Mouse (Mus musculus) heart, embryonic 11.5 days (tissue): ENCODE results near the gene Nat8f6. TPM values are rescaled to one million over a fixed set of nuclear protein-coding genes. Genes with fewer than 3 reads are reported as not detected.
"Not testable (repeated sequence)": the region's sequence is repeated elsewhere in the genome, so short reads cannot be mapped to it uniquely, and the experiment has no call there.

Experiments used
- ATAC-seq: fragments of 200-750 bp; cut with Nextera tagmentation; replicated peaks from 2 replicates; pipeline ENCODE4 v1.8.0; 2017; ENCODE audit warnings: moderate library complexity; ENCODE audit not compliant: insufficient number of reproducible peaks, low FRiP score, low TSS enrichment
- H3K27ac ChIP-seq: fragments of 300-500 bp; sonication (generic); 2 replicates; pipeline ENCODE4 v1.5.1; 2014; ENCODE audit warnings: mild to moderate bottlenecking, low read depth, low read length
- H3K27me3 ChIP-seq: fragments of 300-500 bp; sonication (generic); 2 replicates; pipeline ENCODE4 v1.6.1; 2014; ENCODE audit warnings: mild to moderate bottlenecking, low read length, mixed read lengths; ENCODE audit not compliant: control insufficient read depth, insufficient read depth
- H3K36me3 ChIP-seq: fragments of 300-500 bp; sonication (generic); 2 replicates; pipeline ENCODE4 v1.6.1; 2014; ENCODE audit warnings: mild to moderate bottlenecking, low read length, moderate library complexity, mixed read lengths; ENCODE audit not compliant: control insufficient read depth, insufficient read depth
- H3K4me1 ChIP-seq: fragments of 300-500 bp; sonication (generic); 2 replicates; pipeline ENCODE4 v1.6.1; 2014; ENCODE audit warnings: low read length; ENCODE audit not compliant: control insufficient read depth, insufficient read depth
- H3K4me2 ChIP-seq: fragments of 300-500 bp; sonication (generic); 2 replicates; pipeline ENCODE4 v1.6.1; 2014; ENCODE audit warnings: mild to moderate bottlenecking, moderate library complexity
- H3K4me3 ChIP-seq: fragments of 300-500 bp; sonication (generic); 2 replicates; pipeline ENCODE4 v1.5.1; 2014; ENCODE audit warnings: low read depth, low read length
- H3K9ac ChIP-seq: fragments of 300-500 bp; sonication (generic); 2 replicates; pipeline ENCODE4 v1.6.1; 2014; ENCODE audit warnings: mild to moderate bottlenecking, low read depth, low read length, moderate library complexity
- H3K9me3 ChIP-seq: fragments of 300-500 bp; sonication (generic); replicated peaks from 2 replicates; pipeline ENCODE4 v1.6.1; 2016; ENCODE audit warnings: low read length; ENCODE audit not compliant: control insufficient read depth
- WGBS: fragments of 180-500 bp; shearing (Covaris S2); extraction: QIAGEN DNeasy Blood & Tissue Kit; methylation state at CpG from one replicate; pipeline ENCODE4 v1.1.7; 2014; ENCODE audit not compliant: insufficient replicate concordance; 5-methylcytosine and 5-hydroxymethylcytosine counted together
- polyA plus RNA-seq: library from polyadenylated mRNA; unstranded; fragments of >200 nt; fragmentation: Nextera tagmentation; extraction: Ambion mirVana; gene quantifications from 2 replicates; pipeline ENCODE4 v1.2.1, GENCODE M21; 2014

Nat8f6 gene
- not detected in 2 replicates for polyA plus RNA-seq

GRCm38 (mm10) chr6:85820837-85821236 lies at the start of gene Nat8f6, which contains the start of gene Nat8f5:
Gene Nat8f6, minus strand, starts transcription at chr6:85820954.
Gene Nat8f5, minus strand, starts transcription at chr6:85820972.
- no peak for ATAC-seq
- 86% methylated on average over 5 of the region's 5 CpGs for WGBS
- H3K9ac ChIP-seq: no peak within 1 kb of the TSS
- H3K27me3 ChIP-seq: no peaks in the 10 kb centered on the region
- H3K9me3 ChIP-seq: no peaks in the 10 kb centered on the region; the same call in 1 of the 2 replicates
- no peaks in the 10 kb centered on the region for H3K36me3 ChIP-seq
- H3K4me1 ChIP-seq: no peaks in the 10 kb centered on the region
- H3K4me2 ChIP-seq: no peak within 1 kb of the TSS
- no peak within 1 kb of the TSS for H3K4me3 ChIP-seq
- H3K27ac ChIP-seq: no peak within 1 kb of the TSS

GRCm38 (mm10) chr6:85869006-85869405 lies 48.3 kb upstream of the Nat8f6 start, which contains the start of gene Nat8f2:
Gene Nat8f2, minus strand, starts transcription at chr6:85869158.
- H3K36me3 ChIP-seq, ATAC-seq, H3K9me3 ChIP-seq, H3K4me1 ChIP-seq, H3K4me3 ChIP-seq, H3K27me3 ChIP-seq, H3K9ac ChIP-seq, H3K4me2 ChIP-seq, H3K27ac ChIP-seq: not testable (repeated sequence)
- WGBS: 90% methylated on average over 5 of the region's 5 CpGs

- Histone ChIP-seq H3K27ac (no peak overlapping the region), H3K4me3 (no peak overlapping the region), H3K9me3 (no peaks in the 10 kb centered on the region), H3K4me1 (no peaks in the 10 kb centered on the region), H3K36me3 (no peaks in the 10 kb centered on the region), H3K9ac (no peak overlapping the region), H3K4me2 (no peak overlapping the region), H3K27me3 (no peaks in the 10 kb centered on the region)
- 68% methylated on average over 8 of the region's 8 CpGs for WGBS
- ATAC-seq: no peak
These were observed 47.3 kb upstream of the Nat8f6 start for GRCm38 (mm10) chr6:85867726-85868690.

- not testable (repeated sequence) for ATAC-seq, H3K4me2 ChIP-seq, H3K4me3 ChIP-seq, H3K4me1 ChIP-seq, H3K9me3 ChIP-seq, H3K27me3 ChIP-seq, H3K27ac ChIP-seq, H3K9ac ChIP-seq, H3K36me3 ChIP-seq
- WGBS: 45% methylated on average over 1 of the region's 1 CpGs
These were observed 46.2 kb upstream of the Nat8f6 start for GRCm38 (mm10) chr6:85866995-85867394.

GRCm38 (mm10) chr6:85866166-85866565 lies 45.4 kb upstream of the Nat8f6 start:
- WGBS: 81% methylated on average over 3 of the region's 3 CpGs
- not testable (repeated sequence) for H3K4me1 ChIP-seq, H3K9ac ChIP-seq, ATAC-seq, H3K9me3 ChIP-seq, H3K27ac ChIP-seq, H3K36me3 ChIP-seq, H3K4me2 ChIP-seq, H3K4me3 ChIP-seq, H3K27me3 ChIP-seq

GRCm38 (mm10) chr6:85864900-85865639 lies 44.3 kb upstream of the Nat8f6 start:
- H3K27me3 ChIP-seq, H3K36me3 ChIP-seq, H3K4me2 ChIP-seq, H3K4me3 ChIP-seq, H3K9ac ChIP-seq, H3K9me3 ChIP-seq, H3K4me1 ChIP-seq, ATAC-seq, H3K27ac ChIP-seq: not testable (repeated sequence)
- WGBS: 68% methylated on average over 5 of the region's 7 CpGs

- Histone ChIP-seq H3K4me2 (no peak overlapping the region), H3K9me3 (no peaks in the 10 kb centered on the region), H3K36me3 (no peaks in the 10 kb centered on the region), H3K27me3 (no peaks in the 10 kb centered on the region), H3K9ac (no peak overlapping the region), H3K27ac (no peak overlapping the region), H3K4me1 (no peaks in the 10 kb centered on the region), H3K4me3 (no peak overlapping the region)
- WGBS: 80% methylated on average over 2 of the region's 2 CpGs
- ATAC-seq: no peak
These were observed 43.1 kb upstream of the Nat8f6 start for GRCm38 (mm10) chr6:85863840-85864239.

GRCm38 (mm10) chr6:85863136-85863535 lies 42.4 kb upstream of the Nat8f6 start:
- 78% methylated on average over 2 of the region's 2 CpGs for WGBS
- Histone ChIP-seq H3K27me3 (no peaks in the 10 kb centered on the region), H3K9ac (no peak overlapping the region), H3K4me1 (no peaks in the 10 kb centered on the region), H3K4me3 (no peak overlapping the region), H3K9me3 (no peaks in the 10 kb centered on the region), H3K36me3 (no peaks in the 10 kb centered on the region), H3K27ac (no peak overlapping the region), H3K4me2 (no peak overlapping the region)
- ATAC-seq: no peak
